Mouse (Mus musculus) gastrocnemius, adult 18-20 months (tissue): ENCODE measurements around the gene Rbm14. TPM values are rescaled to one million over a fixed set of nuclear protein-coding genes. Genes with fewer than 3 reads are reported as not detected.

ENCODE experiments used
- total RNA-seq, 2 experiments: library from RNA; stranded (reverse); gene quantifications; 2 replicates each; pipeline ENCODE4 v1.2.3; 2021

Rbm14 gene
- total RNA-seq, 2 experiments from 2014 or later, result 8.0 to 10.5 TPM

Other genes with a start within 250 kb of the Rbm14 start
- gene Lrfn4, start 196.0 kb downstream of the Rbm14 start, total RNA-seq, result 1 to 10 TPM in 1 of 2 experiments, under 1 TPM in 1; 0.94 to 1.2 TPM
- 1 to 10 TPM; 4.3 to 4.5 TPM for gene Rce1, start 186.0 kb downstream of the Rbm14 start, total RNA-seq
- gene Gm960, start 113.0 kb downstream of the Rbm14 start, total RNA-seq, result under 1 TPM in 1 of 2 experiments, not detected in 1; 0.31 TPM
- gene Sptbn2, start 100.5 kb downstream of the Rbm14 start, total RNA-seq, result under 1 TPM; 0.02 to 0.07 TPM
- 1 to 10 TPM; 2.3 to 2.7 TPM for gene Rbm4b, start 55.1 kb downstream of the Rbm14 start, total RNA-seq
- 10 to 100 TPM; 31.4 to 34.8 TPM for gene Rbm4, start 17.7 kb downstream of the Rbm14 start, total RNA-seq
- gene Gm21992, start within 50 bp of the Rbm14 start, total RNA-seq, result 10 to 100 TPM in 1 of 2 experiments, 1 to 10 TPM in 1; 6.8 to 12.7 TPM
- 10 to 100 TPM; 20.0 to 24.1 TPM for gene Ccs, start 27.7 kb upstream of the Rbm14 start, total RNA-seq
- not detected for gene Ccdc87, start 27.7 kb upstream of the Rbm14 start, total RNA-seq
- gene Ctsf, start 43.5 kb upstream of the Rbm14 start, total RNA-seq, result 10 to 100 TPM; 26.6 to 30.1 TPM
- gene Actn3, start 66.3 kb upstream of the Rbm14 start, total RNA-seq, result 1,000 to 10,000 TPM; 7,595 to 9,342 TPM
- gene Zdhhc24, start 67.0 kb upstream of the Rbm14 start, total RNA-seq, result 1 to 10 TPM; 2.0 to 2.3 TPM
- gene Bbs1, start 95.0 kb upstream of the Rbm14 start, total RNA-seq, result 1 to 10 TPM; 1.7 to 2.0 TPM
- 10 to 100 TPM; 13.2 to 14.2 TPM for gene Dpp3, start 116.7 kb upstream of the Rbm14 start, total RNA-seq
- gene Peli3, start 131.5 kb upstream of the Rbm14 start, total RNA-seq, result 1 to 10 TPM; 2.4 to 2.7 TPM
- gene Mrpl11, start 150.5 kb upstream of the Rbm14 start, total RNA-seq, result 10 to 100 TPM; 64.6 to 66.7 TPM
- not detected for gene Npas4, start 178.7 kb upstream of the Rbm14 start, total RNA-seq
- gene Slc29a2, start 212.2 kb upstream of the Rbm14 start, total RNA-seq, result 1 to 10 TPM; 4.1 to 5.3 TPM
- 10 to 100 TPM; 18.7 to 23.2 TPM for gene B4gat1, start 227.2 kb upstream of the Rbm14 start, total RNA-seq
- gene AC124502.3, start 227.3 kb upstream of the Rbm14 start, total RNA-seq, result 1 to 10 TPM in 1 of 2 experiments, under 1 TPM in 1; 0.50 to 1.2 TPM
- gene Brms1, start 229.7 kb upstream of the Rbm14 start, total RNA-seq, result 10 to 100 TPM; 14.8 to 15.3 TPM
- gene Rin1, start 238.8 kb upstream of the Rbm14 start, total RNA-seq, result 1 to 10 TPM in 1 of 2 experiments, under 1 TPM in 1; 0.71 to 1.2 TPM